Mouse (Mus musculus) CD4-positive, CD25-positive, alpha-beta regulatory T cell, adult 2 months (primary cell): ENCODE measurements around the gene Oog4.
"Not testable (repeated sequence)": the region's sequence is repeated elsewhere in the genome, so short reads cannot be mapped to it uniquely, and the experiment has no call there.

Experiments
- DNase-seq: peaks from one replicate; pipeline ENCODE4 v3.0.0-alpha.2; 2012; ENCODE audit warnings: low read depth, low spot score

The Oog4 gene

GRCm38 (mm10) chr4:143450224-143450623 is at the start of gene Oog4:
TSS of gene Oog4 (minus strand) at chr4:143450324.
- DNase-seq, result no peak

GRCm38 (mm10) chr4:143426770-143427169 is 23.4 kb downstream of the Oog4 start:
- not testable (repeated sequence) for DNase-seq

- DNase-seq, result no peak
Observed at GRCm38 (mm10) chr4:143414121-143414520, 36.0 kb downstream of the Oog4 start.

GRCm38 (mm10) chr4:143413621-143414020 is 36.5 kb downstream of the Oog4 start:
- no peak for DNase-seq

- peak; percentile 94 for DNase-seq
Observed at GRCm38 (mm10) chr4:143412219-143413092, 37.7 kb downstream of the Oog4 start, which contains the start of gene Pramef8. TSS of gene Pramef8 (plus strand) at chr4:143412426.

- peak; percentile 17 for DNase-seq
Observed at GRCm38 (mm10) chr4:143411566-143412218, 38.4 kb downstream of the Oog4 start.

GRCm38 (mm10) chr4:143394181-143394580 is 55.9 kb downstream of the Oog4 start, which contains the start of gene Pramel1:
TSS of gene Pramel1 (plus strand) at chr4:143394428.
- DNase-seq, result no peak

GRCm38 (mm10) chr4:143388955-143389702 is 61.0 kb downstream of the Oog4 start:
- DNase-seq, result peak; percentile 12
